Comparison of ENCODE assay signal across 9 mouse cellular contexts in genomic region chr5:148131458-148132131, GRCm38 (mm10).
A peak's percentile ranks its signal among the peaks of the same experiment; 100 is the strongest.
DNase-seq lines count a peak whose midpoint lies in the region; ATAC-seq and TF ChIP-seq lines count a peak whose summit lies in the region.
"Had no signal": no experiment of that assay in that cellular context is flagged by ENCODE, and none has a peak within 500 bp of the region (broad histone marks: within the 10 kb centered on the region; RNA-seq: fewer than 3 reads in every experiment).

No protein-coding gene starts in this region.

- H3K36me3 ChIP-seq in forebrain, embryonic 13.5 days (ENCODE audit: poor library complexity, severe bottlenecking) = no peaks in the 10 kb centered on the region
- no peaks in the 10 kb centered on the region for H3K36me3 ChIP-seq in forebrain, embryonic 10.5 days (replicated peaks)
- H3K36me3 ChIP-seq in hindbrain, embryonic 14.5 days (replicated peaks; ENCODE audit: control insufficient read depth, insufficient read depth) = no peaks in the 10 kb centered on the region
- H3K36me3 ChIP-seq in neural tube, embryonic 15.5 days = no peaks in the 10 kb centered on the region

- no peaks in the 10 kb centered on the region for H3K9me3 ChIP-seq in forebrain, embryonic 13.5 days (replicated peaks)
- no peaks in the 10 kb centered on the region for H3K9me3 ChIP-seq in forebrain, embryonic 10.5 days
- no peaks in the 10 kb centered on the region for H3K9me3 ChIP-seq in hindbrain, embryonic 14.5 days (ENCODE audit: control insufficient read depth, low read length)
- no peaks in the 10 kb centered on the region for H3K9me3 ChIP-seq in neural tube, embryonic 15.5 days (replicated peaks)

- WGBS in forebrain, embryonic 13.5 days = 65% methylated on average over 10 of the region's 10 CpGs
- 77% methylated on average over 10 of the region's 10 CpGs for WGBS in forebrain, embryonic 10.5 days
- 52% methylated on average over 10 of the region's 10 CpGs for WGBS in lung, adult 2 months
- 62% methylated on average over 10 of the region's 10 CpGs for WGBS in hindbrain, embryonic 14.5 days
- 77% methylated on average over 10 of the region's 10 CpGs for WGBS in neural tube, embryonic 15.5 days

- H3K4me2 ChIP-seq in forebrain, embryonic 13.5 days = no peak overlapping the region
- H3K4me2 ChIP-seq in hindbrain, embryonic 14.5 days (replicated peaks) = no peak overlapping the region
- H3K4me2 ChIP-seq in neural tube, embryonic 15.5 days = no peak overlapping the region

- TF ChIP-seq CTCF in lung, adult 2 months (IDR thresholded peaks at IDR 0.05; ENCODE audit: insufficient read depth, low read length) = no peak

- no peak overlapping the region for H3K9ac ChIP-seq in forebrain, embryonic 13.5 days
- H3K9ac ChIP-seq in hindbrain, embryonic 14.5 days = no peak overlapping the region
- no peak overlapping the region for H3K9ac ChIP-seq in neural tube, embryonic 15.5 days (replicated peaks)

- peak overlapping the region; percentile 11; the same call in 1 of the 2 replicates for H3K27ac ChIP-seq in forebrain, embryonic 13.5 days
- H3K27ac ChIP-seq in forebrain, embryonic 10.5 days = no peak overlapping the region
- 0 out of 2 replicates have a peak overlapping the region, but pooled peaks have one; percentile 2 for H3K27ac ChIP-seq in hindbrain, embryonic 14.5 days
- H3K27ac ChIP-seq in neural tube, embryonic 15.5 days (replicated peaks) = peak overlapping the region; percentile 38; the same call in 1 of the 2 replicates

- DNase-seq in forebrain, embryonic 10.5 days (ENCODE audit: extremely low spot score, low spot score) = no peak
- DNase-seq in lung, adult 18-20 months = peak; percentile 5 to 19
- no peak for DNase-seq in lung, adult 2 months
- no peak for DNase-seq in hindbrain, embryonic 14.5 days (ENCODE audit: low spot score)
- no peak for DNase-seq in cerebellum, adult 9-10 months
- no peak for DNase-seq in kidney, adult 18-20 months

- H3K4me3 ChIP-seq in forebrain, embryonic 13.5 days = no peak overlapping the region
- H3K4me3 ChIP-seq in forebrain, embryonic 10.5 days = no peak overlapping the region
- H3K4me3 ChIP-seq in lung, adult 2 months (replicated peaks; ENCODE audit: extremely low read depth, low read depth, low read length) = no peak overlapping the region
- no peak overlapping the region for H3K4me3 ChIP-seq in hindbrain, embryonic 14.5 days (replicated peaks; ENCODE audit: low read length)
- H3K4me3 ChIP-seq in neural tube, embryonic 15.5 days (replicated peaks) = no peak overlapping the region

- no peak for TF ChIP-seq POLR2A in lung, adult 2 months (IDR thresholded peaks at IDR 0.05; ENCODE audit: borderline replicate concordance, extremely low read depth, low read depth, low read length)

- ATAC-seq in forebrain, embryonic 13.5 days = no peak
- no peak for ATAC-seq in hindbrain, embryonic 14.5 days (ENCODE audit: low FRiP score)
- ATAC-seq in neural tube, embryonic 15.5 days (ENCODE audit: low FRiP score) = no peak
- ATAC-seq: inflammation-experienced regulatory T-cells, adult 6 months had no signal

- H3K27me3 ChIP-seq in forebrain, embryonic 13.5 days = no peaks in the 10 kb centered on the region
- H3K27me3 ChIP-seq in forebrain, embryonic 10.5 days (ENCODE audit: poor library complexity, severe bottlenecking) = no peaks in the 10 kb centered on the region
- H3K27me3 ChIP-seq in hindbrain, embryonic 14.5 days (ENCODE audit: control insufficient read depth, insufficient read depth, low read length) = no peaks in the 10 kb centered on the region
- H3K27me3 ChIP-seq in neural tube, embryonic 15.5 days (replicated peaks) = no peaks in the 10 kb centered on the region

- no peaks in the 10 kb centered on the region for H3K4me1 ChIP-seq in forebrain, embryonic 13.5 days
- peaks cover 15% of the 10 kb centered on the region for H3K4me1 ChIP-seq in forebrain, embryonic 10.5 days
- no peaks in the 10 kb centered on the region for H3K4me1 ChIP-seq in lung, adult 2 months (ENCODE audit: control insufficient read depth, insufficient read depth, low read length)
- peaks cover 9% of the 10 kb centered on the region for H3K4me1 ChIP-seq in hindbrain, embryonic 14.5 days (replicated peaks; ENCODE audit: control insufficient read depth, insufficient read depth, low read length)
- peaks cover 30% of the 10 kb centered on the region for H3K4me1 ChIP-seq in neural tube, embryonic 15.5 days

Comparison
In these comparisons a context has a peak if more than half of its experiments do, and no peak if none do; other contexts are left out.
1. DNase-seq: peak in lung, adult 18-20 months (2 of 2); none in forebrain, embryonic 10.5 days (single experiment), lung, adult 2 months (single experiment), hindbrain, embryonic 14.5 days (single experiment), cerebellum, adult 9-10 months (single experiment) and kidney, adult 18-20 months (single experiment).